Mouse (Mus musculus) E14TG2a.4 (cell line): ENCODE data around the gene Dspp.

Source experiments
- H3K27me3 ChIP-seq: 2 replicates; pipeline ENCODE4 v1.6.1; 2014; ENCODE audit warnings: low read length, control low read depth; ENCODE audit not compliant: insufficient read depth
- H3K36me3 ChIP-seq: 2 replicates; pipeline ENCODE4 v1.6.1; 2014; ENCODE audit warnings: low read length, control low read depth; ENCODE audit not compliant: insufficient read depth
- H3K4me1 ChIP-seq: replicated peaks from 2 replicates; pipeline ENCODE4 v1.6.1; 2014; ENCODE audit warnings: low read depth, low read length, control low read depth
- H3K4me3 ChIP-seq: replicated peaks from 2 replicates; pipeline ENCODE4 v1.5.1; 2014; ENCODE audit warnings: mild to moderate bottlenecking, low read length
- H3K9me3 ChIP-seq: 2 replicates; pipeline ENCODE4 v1.6.1; 2014; ENCODE audit warnings: low read length, control low read depth
- CTCF ChIP-seq: conservative IDR thresholded peaks from 2 replicates; pipeline ENCODE4 v1.5.1; 2014; ENCODE audit warnings: low read length
- NANOG ChIP-seq: IDR thresholded peaks from 2 replicates; pipeline ENCODE4 v1.6.1; 2014; ENCODE audit warnings: borderline replicate concordance, low read length, mixed read lengths
- POU5F1 ChIP-seq: IDR thresholded peaks from 2 replicates; pipeline ENCODE4 v1.6.1; 2014; ENCODE audit warnings: low read length, borderline replicate concordance

Dspp gene

GRCm38 (mm10) chr5:104170412-104170811, at the start of gene Dspp:
TSS of gene Dspp (plus strand) at chr5:104170712.
- Histone ChIP-seq H3K36me3 (no peaks in the 10 kb centered on the region), H3K27me3 (no peaks in the 10 kb centered on the region), H3K4me1 (peaks cover 3% of the 10 kb centered on the region), H3K9me3 (peaks cover 8% of the 10 kb centered on the region), H3K4me3 (no peak within 1 kb of the TSS)
- TF ChIP-seq NANOG (no peak), CTCF (no peak)

- H3K36me3 ChIP-seq = no peaks in the 10 kb centered on the region
- no peak overlapping the region for H3K4me3 ChIP-seq
- H3K27me3 ChIP-seq = no peaks in the 10 kb centered on the region
- peaks cover 4% of the 10 kb centered on the region; the same call in 1 of the 2 replicates for H3K4me1 ChIP-seq
- TF ChIP-seq CTCF (no peak), POU5F1 (no peak), NANOG (no peak)
- no peaks in the 10 kb centered on the region for H3K9me3 ChIP-seq
Observed at GRCm38 (mm10) chr5:104124016-104124658, 46.4 kb upstream of the Dspp start.

- TF ChIP-seq POU5F1 = no peak
- TF ChIP-seq CTCF = no peak
- TF ChIP-seq NANOG = no peak
- Histone ChIP-seq H3K4me1 (peaks cover 4% of the 10 kb centered on the region; the same call in 1 of the 2 replicates), H3K27me3 (no peaks in the 10 kb centered on the region), H3K36me3 (no peaks in the 10 kb centered on the region), H3K9me3 (no peaks in the 10 kb centered on the region), H3K4me3 (no peak overlapping the region)
Observed at GRCm38 (mm10) chr5:104126561-104127320, 43.8 kb upstream of the Dspp start.

- no peaks in the 10 kb centered on the region for H3K9me3 ChIP-seq
- H3K27me3 ChIP-seq = no peaks in the 10 kb centered on the region
- no peaks in the 10 kb centered on the region for H3K36me3 ChIP-seq
- H3K4me1 ChIP-seq = peaks cover 4% of the 10 kb centered on the region; the same call in 1 of the 2 replicates
- TF ChIP-seq NANOG (no peak), CTCF (no peak), POU5F1 (no peak)
- no peak overlapping the region for H3K4me3 ChIP-seq
Observed at GRCm38 (mm10) chr5:104127351-104127750, 43.2 kb upstream of the Dspp start.

GRCm38 (mm10) chr5:104128281-104129031, 42.1 kb upstream of the Dspp start:
- Histone ChIP-seq H3K4me1 (peaks cover 4% of the 10 kb centered on the region; the same call in 1 of the 2 replicates), H3K27me3 (no peaks in the 10 kb centered on the region), H3K36me3 (no peaks in the 10 kb centered on the region), H3K9me3 (no peaks in the 10 kb centered on the region), H3K4me3 (no peak overlapping the region)
- TF ChIP-seq CTCF (no peak), POU5F1 (no peak), NANOG (no peak)

GRCm38 (mm10) chr5:104130891-104131290, 39.6 kb upstream of the Dspp start:
- H3K27me3 ChIP-seq = no peaks in the 10 kb centered on the region
- peaks cover 4% of the 10 kb centered on the region; the same call in 1 of the 2 replicates for H3K4me1 ChIP-seq
- H3K36me3 ChIP-seq = no peaks in the 10 kb centered on the region
- TF ChIP-seq CTCF (no peak), POU5F1 (no peak), NANOG (no peak)
- no peaks in the 10 kb centered on the region for H3K9me3 ChIP-seq
- H3K4me3 ChIP-seq = no peak overlapping the region

- Histone ChIP-seq H3K36me3 (no peaks in the 10 kb centered on the region), H3K4me3 (no peak overlapping the region), H3K27me3 (no peaks in the 10 kb centered on the region), H3K4me1 (peaks cover 4% of the 10 kb centered on the region; the same call in 1 of the 2 replicates), H3K9me3 (no peaks in the 10 kb centered on the region)
- TF ChIP-seq POU5F1 (no peak), CTCF (no peak; the same call in 1 of the 2 replicates), NANOG (no peak)
Observed at GRCm38 (mm10) chr5:104131544-104131943, 39.0 kb upstream of the Dspp start.

GRCm38 (mm10) chr5:104133752-104134151, 36.8 kb upstream of the Dspp start:
- no peak overlapping the region for H3K4me3 ChIP-seq
- no peaks in the 10 kb centered on the region for H3K36me3 ChIP-seq
- no peaks in the 10 kb centered on the region for H3K9me3 ChIP-seq
- TF ChIP-seq NANOG = no peak
- TF ChIP-seq CTCF = no peak
- no peak for TF ChIP-seq POU5F1
- H3K4me1 ChIP-seq = no peaks in the 10 kb centered on the region
- no peaks in the 10 kb centered on the region for H3K27me3 ChIP-seq
